Mouse (Mus musculus): ENCODE results near the gene Lrrc1.

Gene Lrrc1

GRCm38 (mm10) chr9:77419501-77420199, 125.0 kb downstream of the Lrrc1 start:
- no peak for DNase-seq

DNA sequence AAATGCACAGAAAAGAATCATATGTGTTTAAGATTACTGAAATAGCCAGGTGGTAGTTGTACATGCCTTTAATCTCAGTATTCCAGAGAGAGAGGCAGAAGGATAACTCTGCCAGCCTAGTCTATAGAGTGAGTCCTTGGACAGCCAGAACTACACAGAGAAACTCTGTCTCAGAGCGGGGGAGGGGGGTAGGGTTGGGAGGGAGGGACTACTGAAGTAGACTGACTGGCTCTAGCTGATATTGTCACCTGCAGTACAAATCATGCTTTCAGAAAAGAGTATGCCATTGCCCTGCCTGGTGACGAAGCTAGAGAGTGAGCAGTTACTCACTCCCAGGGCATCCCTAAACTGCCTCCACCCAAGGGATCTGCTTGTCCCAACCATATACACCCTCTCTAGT, 125.9 kb downstream of the Lrrc1 start:
- DNase-seq, result no peak

- DNase-seq, result no peak
Measured at GRCm38 (mm10) chr9:77416486-77416885, 128.2 kb downstream of the Lrrc1 start.

DNA sequence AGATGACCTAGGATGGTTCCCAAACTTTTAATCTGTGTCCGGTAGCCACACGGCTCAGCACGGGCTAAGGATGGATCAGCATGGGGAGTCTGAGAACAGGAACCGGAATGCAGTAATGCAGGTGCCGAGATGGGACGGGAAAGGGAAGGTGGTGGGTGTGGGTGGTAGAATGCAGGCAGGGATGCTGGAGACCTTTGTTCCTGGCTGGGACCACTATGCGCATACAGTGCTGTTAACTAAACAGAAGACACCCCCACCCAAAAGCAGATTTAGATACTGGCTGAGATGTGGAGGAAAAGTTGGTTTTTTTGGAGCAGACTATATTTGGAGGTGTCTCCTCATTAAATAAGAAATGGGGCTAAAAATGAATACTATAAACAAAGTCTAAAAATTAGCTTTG, 128.7 kb downstream of the Lrrc1 start:
- DNase-seq, result no peak

DNA sequence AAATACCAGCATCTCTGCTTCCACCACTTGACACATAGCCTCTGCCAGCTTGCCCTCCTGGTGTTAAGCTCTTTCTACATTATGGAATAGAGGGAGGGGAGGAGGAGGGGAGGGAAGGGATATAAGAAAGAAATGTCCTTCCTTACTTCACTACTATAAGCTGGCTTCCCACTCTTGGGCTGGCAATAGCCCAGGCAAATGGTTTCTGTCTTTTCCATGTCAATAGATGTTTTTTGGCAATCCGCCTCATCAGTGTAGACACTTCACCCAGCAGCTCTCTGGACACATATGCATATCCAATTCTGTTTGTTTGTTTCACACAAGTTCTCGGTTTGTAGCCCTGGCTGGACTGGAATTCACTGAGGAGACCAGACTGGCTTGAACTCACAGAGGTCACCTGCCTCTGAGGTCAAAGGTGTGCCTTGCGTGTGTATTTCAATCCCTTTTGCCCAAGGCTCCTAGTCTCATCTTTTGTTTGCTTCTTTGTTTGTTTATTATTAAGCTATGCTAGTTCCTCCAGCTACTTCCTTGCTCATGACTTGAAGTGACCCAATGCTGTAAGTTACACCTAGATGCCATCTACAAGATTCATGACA, 132.7 kb downstream of the Lrrc1 start:
- DNase-seq, result no peak

DNA sequence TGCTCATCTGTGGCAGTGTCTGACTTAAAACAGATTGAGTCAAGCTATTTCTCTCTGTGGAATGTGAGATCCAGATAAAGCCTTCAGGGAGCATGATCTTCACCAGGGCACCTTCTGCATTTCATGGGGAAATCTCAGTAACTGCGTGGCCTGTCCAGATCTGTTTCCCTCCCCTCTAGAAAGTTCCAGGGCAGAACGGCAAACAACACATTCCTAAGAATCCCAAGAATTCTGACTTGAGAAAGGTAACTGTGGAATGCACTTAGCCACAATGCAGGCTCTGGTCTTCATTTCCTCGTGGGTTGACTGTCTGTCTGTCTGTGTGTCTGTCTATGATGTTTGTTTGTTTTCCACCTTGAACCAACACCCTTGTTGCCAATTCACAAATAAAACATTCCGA, 133.7 kb downstream of the Lrrc1 start:
- no peak for DNase-seq

GRCm38 (mm10) chr9:77410524-77410923, 134.1 kb downstream of the Lrrc1 start:
- no peak for DNase-seq

- no peak for DNase-seq
Measured at GRCm38 (mm10) chr9:77408053-77408603, 136.5 kb downstream of the Lrrc1 start.

- no peak for DNase-seq
Measured at GRCm38 (mm10) chr9:77406906-77407305, 137.8 kb downstream of the Lrrc1 start.

GRCm38 (mm10) chr9:77404458-77404857, 140.2 kb downstream of the Lrrc1 start:
- DNase-seq, result no peak

DNA sequence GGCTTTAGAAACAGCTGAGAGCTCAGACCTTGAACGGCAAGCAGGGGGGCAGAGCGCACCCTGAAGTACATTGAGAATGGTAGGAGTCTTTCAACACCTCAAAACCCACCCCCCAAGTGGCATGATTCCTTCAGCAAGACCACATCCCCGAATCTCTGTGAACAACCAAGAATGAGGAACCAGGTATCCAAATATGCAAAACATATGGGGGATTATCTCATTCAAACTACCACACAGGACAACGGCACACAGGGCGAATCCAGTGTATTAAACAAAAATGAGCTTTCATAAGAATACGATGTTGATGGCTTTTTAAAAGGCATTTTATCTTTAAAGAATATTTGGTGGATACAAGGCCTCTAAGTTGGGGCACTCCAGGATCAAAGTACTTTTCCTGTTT, 140.7 kb downstream of the Lrrc1 start:
- DNase-seq, result no peak

- DNase-seq, result no peak
Measured at GRCm38 (mm10) chr9:77402971-77403370, 141.7 kb downstream of the Lrrc1 start.

GRCm38 (mm10) chr9:77399801-77400200, 144.9 kb downstream of the Lrrc1 start:
- DNase-seq, result no peak

DNA sequence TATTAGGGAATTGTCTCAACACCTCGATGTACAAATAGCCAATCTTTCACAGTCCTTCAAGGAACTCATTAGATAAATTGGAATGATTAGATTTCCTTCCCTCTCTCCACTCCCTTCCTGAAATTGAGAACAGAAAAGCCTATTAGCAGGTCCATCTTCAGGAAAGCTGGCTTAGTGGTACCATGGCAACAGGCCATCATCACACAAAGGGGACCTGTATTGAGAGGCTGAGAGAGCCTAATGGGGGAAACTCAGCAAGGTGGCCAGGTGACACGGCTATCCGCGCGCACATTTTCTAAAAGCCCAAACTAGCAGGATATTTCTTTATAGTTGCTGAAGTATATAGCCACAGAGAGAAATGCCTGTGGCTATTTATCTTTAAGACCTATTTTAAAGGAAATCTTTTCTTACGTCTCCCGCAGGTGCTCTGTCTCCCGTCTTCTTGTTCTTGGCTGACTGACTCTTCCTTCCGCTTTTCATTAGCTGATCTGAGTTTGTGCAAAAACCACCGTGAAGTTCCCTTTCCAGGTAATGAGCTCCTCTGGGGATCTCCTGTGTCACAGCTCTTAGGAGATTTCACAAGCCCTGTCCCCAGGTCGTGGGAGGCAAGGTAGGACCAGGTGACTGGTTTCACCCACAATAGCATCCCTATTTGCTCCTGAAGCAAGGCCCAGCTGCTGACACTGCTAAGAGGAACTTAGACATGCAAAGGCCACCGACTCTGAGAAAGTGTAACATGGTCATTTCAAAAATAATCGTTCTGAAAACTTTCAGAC, 145.6 kb downstream of the Lrrc1 start:
- no peak for DNase-seq

DNA sequence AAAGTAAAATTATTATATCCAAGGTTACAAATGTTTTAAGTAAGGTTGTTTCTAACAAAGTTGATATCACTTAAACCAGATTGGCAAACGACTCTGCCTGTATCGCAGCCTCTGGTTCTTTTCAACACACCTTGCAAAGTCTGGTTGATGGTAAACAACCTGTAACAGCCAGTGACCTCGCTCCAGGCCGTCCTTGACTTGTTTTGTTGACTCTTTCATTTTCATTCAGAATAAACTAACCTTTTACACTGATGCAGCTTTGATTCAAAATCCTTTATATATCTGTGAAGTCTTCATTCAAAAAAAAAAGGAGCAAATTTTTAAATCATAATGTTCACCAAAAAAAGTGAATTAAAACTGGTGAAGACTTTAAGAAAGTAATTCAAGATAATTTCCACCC, 147.6 kb downstream of the Lrrc1 start:
- DNase-seq, result no peak

DNA sequence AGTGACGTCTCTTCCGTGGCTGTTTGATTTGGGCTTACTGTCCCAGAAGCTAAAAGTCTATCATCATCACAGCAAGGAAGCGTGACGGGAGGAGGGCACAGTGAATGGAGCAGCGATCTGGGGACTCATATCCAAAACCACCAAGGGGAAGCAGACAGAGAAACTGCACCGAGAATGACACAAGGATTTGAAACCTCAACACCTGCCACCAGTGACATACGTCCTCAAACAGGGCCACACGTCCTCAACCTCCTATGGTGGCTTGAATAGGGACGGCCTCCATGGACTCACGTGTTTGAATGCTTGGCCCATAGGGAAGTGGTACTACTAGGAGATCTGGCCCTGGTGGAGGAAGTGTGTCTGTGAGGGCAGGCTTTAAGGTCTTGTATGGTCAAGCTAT, 153.4 kb downstream of the Lrrc1 start:
- DNase-seq, result no peak

GRCm38 (mm10) chr9:77388956-77389355, 155.7 kb downstream of the Lrrc1 start:
- DNase-seq, result no peak

DNA sequence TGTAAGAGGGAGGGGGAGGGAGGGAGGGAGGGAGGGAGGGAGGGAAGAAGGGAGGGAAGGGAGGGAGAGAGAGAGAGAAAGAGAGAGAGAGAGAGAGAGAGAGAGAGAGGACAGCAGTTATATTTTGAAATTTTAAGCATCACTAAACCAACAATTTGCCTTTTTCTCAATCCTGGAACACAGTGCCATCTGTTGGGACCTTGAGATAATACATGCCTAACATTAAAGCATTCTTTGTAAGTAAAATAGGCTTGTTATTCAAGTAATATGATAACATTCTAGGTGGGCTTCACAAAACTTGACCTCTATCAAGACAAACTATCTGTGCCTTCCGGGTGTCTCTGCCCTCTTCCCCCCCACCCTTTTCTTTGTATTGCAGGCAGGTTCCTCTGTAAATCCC, 157.9 kb downstream of the Lrrc1 start:
- no peak for DNase-seq

- no peak for DNase-seq
Measured at GRCm38 (mm10) chr9:77385611-77386010, 159.1 kb downstream of the Lrrc1 start.

DNA sequence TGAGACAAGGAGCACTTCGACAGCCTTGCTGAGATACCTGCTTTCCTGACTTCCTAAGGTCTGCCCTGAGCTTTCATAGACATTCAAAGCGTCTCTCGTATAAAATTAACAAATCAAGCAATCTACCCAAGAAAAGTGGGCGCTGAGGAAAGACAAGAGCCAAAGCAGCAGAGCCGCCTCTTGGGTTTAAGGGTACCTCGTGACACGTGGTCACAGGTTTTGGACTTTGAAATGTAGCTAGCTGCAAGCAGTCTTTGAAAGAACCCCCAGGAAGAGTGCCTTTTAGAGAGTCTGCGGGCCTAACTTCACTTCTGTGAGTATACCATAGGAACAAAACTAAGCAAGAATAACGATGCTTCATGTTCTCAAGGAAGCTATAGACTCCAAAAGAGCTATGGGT, 160.0 kb downstream of the Lrrc1 start:
- no peak for DNase-seq

DNA sequence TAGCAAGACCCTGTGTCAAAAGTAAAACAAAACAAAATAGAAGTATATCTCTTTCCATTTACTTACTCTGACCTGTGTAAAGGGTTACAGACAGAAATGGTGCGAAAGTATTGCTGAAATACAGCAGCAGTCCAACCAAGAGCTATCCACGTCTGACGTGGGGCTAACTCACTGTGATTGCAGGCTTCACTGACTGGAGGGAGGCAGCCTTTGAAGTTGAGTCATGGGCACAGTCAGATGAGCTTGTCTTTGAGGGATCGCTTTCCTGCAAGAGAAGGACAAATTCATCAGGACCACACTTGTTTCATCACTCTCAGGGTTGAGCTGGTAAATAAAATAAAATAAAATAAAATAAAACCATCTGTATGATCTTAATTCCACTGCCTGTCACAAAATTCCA, 160.7 kb downstream of the Lrrc1 start:
- DNase-seq, result no peak

DNA sequence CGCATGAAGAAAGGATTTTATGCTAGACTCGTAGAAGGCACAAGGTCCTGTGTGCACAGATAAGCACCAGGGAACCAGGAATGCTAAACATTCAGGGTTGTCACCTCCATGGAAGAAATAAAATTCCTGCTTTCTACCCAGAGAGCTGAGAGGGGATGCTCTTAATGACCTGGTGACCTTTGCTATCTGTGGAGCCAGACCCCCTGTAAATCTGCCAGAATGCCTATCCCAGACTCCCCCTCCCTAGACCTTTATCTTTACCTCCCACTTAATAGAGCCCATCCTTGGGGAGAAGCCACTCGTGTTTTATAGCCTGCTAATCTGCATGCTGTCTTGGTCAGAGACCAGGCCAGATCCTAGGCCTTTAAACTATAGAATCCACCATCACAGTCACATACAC, 162.2 kb downstream of the Lrrc1 start:
- no peak for DNase-seq

DNA sequence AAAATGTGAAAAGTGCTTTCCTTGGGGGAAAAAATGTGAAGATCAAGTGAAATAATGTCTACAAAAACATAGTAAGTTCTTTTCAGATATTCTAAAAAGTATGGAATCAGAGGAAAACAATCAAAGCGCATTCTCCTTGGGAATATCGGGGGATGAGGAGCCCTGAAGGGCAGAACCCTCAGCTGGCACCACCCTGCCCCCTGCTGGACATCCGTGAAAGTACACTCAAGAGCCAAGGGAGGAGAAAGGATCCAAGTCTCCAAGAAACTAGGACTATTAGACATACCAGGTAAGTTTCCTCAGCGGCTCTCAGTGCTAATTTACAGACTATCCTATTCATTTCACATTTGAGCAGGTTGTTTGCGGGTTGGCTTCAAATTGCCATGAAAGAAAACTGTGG, 163.1 kb downstream of the Lrrc1 start:
- peak; percentile 7 for DNase-seq
